Mouse (Mus musculus) intestine, embryonic 14.5 days (tissue): Measurements from ENCODE around the gene Jade1. TPM values are rescaled to one million over a fixed set of nuclear protein-coding genes. Genes with fewer than 3 reads are reported as not detected.

ENCODE experiments used
- ATAC-seq: fragments of 200-750 bp; cut with Nextera tagmentation; replicated peaks from 2 replicates; pipeline ENCODE4 v1.8.0; 2017; ENCODE audit warnings: low read depth, moderate number of reproducible peaks, moderate TSS enrichment, moderate library complexity; ENCODE audit not compliant: low FRiP score, low TSS enrichment
- DNase-seq: peaks from one replicate; pipeline ENCODE4 v3.0.0-alpha.2; 2018; ENCODE audit warnings: low spot score
- H3K27ac ChIP-seq: fragments of 300-500 bp; sonication (generic); 2 replicates; pipeline ENCODE4 v1.5.1; 2014; ENCODE audit warnings: low read depth, mild to moderate bottlenecking, control low read depth
- H3K27me3 ChIP-seq: fragments of 300-500 bp; sonication (generic); replicated peaks from 2 replicates; pipeline ENCODE4 v1.6.1; 2014; ENCODE audit warnings: low read length, control low read depth; ENCODE audit not compliant: control insufficient read depth, insufficient read depth
- H3K36me3 ChIP-seq: fragments of 300-500 bp; sonication (generic); 2 replicates; pipeline ENCODE4 v1.6.1; 2014; ENCODE audit warnings: low read length, control low read depth; ENCODE audit not compliant: control insufficient read depth, insufficient read depth
- H3K4me1 ChIP-seq: fragments of 300-500 bp; sonication (generic); replicated peaks from 2 replicates; pipeline ENCODE4 v1.6.1; 2014; ENCODE audit warnings: low read length, control low read depth, mixed read lengths; ENCODE audit not compliant: control insufficient read depth, insufficient read depth
- H3K4me2 ChIP-seq: fragments of 300-500 bp; sonication (generic); 2 replicates; pipeline ENCODE4 v1.6.1; 2014; ENCODE audit warnings: low read length
- H3K4me3 ChIP-seq: fragments of 300-500 bp; sonication (generic); 2 replicates; pipeline ENCODE4 v1.5.1; 2014; ENCODE audit warnings: low read depth, low read length, control low read depth, mixed read lengths
- H3K9ac ChIP-seq: fragments of 300-500 bp; sonication (generic); 2 replicates; pipeline ENCODE4 v1.6.1; 2014; ENCODE audit warnings: mild to moderate bottlenecking, low read length
- H3K9me3 ChIP-seq: fragments of 300-500 bp; sonication (generic); 2 replicates; pipeline ENCODE4 v1.6.1; 2016; ENCODE audit warnings: low read length, control low read depth; ENCODE audit not compliant: control insufficient read depth
- WGBS: fragments of 180-500 bp; shearing (Covaris S2); extraction: QIAGEN DNeasy Blood & Tissue Kit; methylation state at CpG from one replicate; pipeline ENCODE4 v1.1.7; 2014; 5-methylcytosine and 5-hydroxymethylcytosine counted together
- polyA plus RNA-seq: library from polyadenylated mRNA; unstranded; fragments of >200 nt; fragmentation: Nextera tagmentation; extraction: Ambion mirVana; gene quantifications from 2 replicates; pipeline ENCODE4 v1.2.1, GENCODE M21; 2014

Gene Jade1
- polyA plus RNA-seq, 1 experiment from 2014 or later: 21.0 TPM

DNA sequence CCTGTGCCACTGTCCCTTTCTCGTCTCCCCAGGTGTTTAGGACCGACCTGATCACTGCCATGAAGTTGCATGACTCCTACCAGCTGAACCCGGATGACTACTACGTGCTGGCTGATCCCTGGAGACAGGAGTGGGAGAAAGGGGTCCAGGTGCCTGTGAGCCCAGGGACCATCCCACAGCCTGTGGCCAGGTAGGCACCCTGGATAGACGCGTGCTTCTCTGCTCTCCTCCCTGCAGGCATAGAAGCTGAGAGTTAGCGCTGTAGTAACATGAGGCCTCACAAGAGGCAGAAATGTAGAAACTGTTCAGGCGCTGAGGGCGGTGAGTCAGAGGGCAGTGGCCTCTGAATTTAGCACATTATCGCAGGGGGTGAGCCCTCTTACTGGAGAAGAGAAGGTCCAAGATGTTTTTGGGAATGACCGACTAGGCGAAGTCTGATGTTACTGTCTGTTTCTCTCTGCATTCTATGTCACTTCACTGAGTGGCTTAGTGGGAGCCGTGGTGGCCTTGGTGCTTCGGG is 36.2 kb downstream of the Jade1 start:
- Histone ChIP-seq H3K4me1 (peaks cover 18% of the 10 kb centered on the region; the same call in 1 of the 2 replicates), H3K4me3 (no peak overlapping the region), H3K36me3 (peaks cover 45% of the 10 kb centered on the region), H3K4me2 (no peak overlapping the region), H3K9me3 (no peaks in the 10 kb centered on the region), H3K27ac (no peak overlapping the region), H3K9ac (no peak overlapping the region), H3K27me3 (no peaks in the 10 kb centered on the region)
- 94% methylated on average over 14 of the region's 14 CpGs for WGBS
- ATAC-seq (no peak), DNase-seq (no peak)

GRCm38 (mm10) chr3:41592805-41593204 is 37.3 kb downstream of the Jade1 start:
- Histone ChIP-seq H3K4me3 (no peak overlapping the region), H3K27ac (no peak overlapping the region), H3K4me1 (peaks cover 18% of the 10 kb centered on the region; the same call in 1 of the 2 replicates), H3K27me3 (no peaks in the 10 kb centered on the region), H3K4me2 (no peak overlapping the region), H3K9ac (no peak overlapping the region), H3K9me3 (no peaks in the 10 kb centered on the region), H3K36me3 (peaks cover 56% of the 10 kb centered on the region)
- DNase-seq (no peak), ATAC-seq (no peak)
- 86% methylated on average over 7 of the region's 7 CpGs for WGBS

- Histone ChIP-seq H3K4me1 (peaks cover 9% of the 10 kb centered on the region; the same call in 1 of the 2 replicates), H3K4me3 (no peak overlapping the region), H3K9ac (no peak overlapping the region), H3K9me3 (no peaks in the 10 kb centered on the region), H3K27me3 (no peaks in the 10 kb centered on the region), H3K36me3 (peaks cover 61% of the 10 kb centered on the region), H3K27ac (no peak overlapping the region), H3K4me2 (no peak overlapping the region)
- 76% methylated on average over 9 of the region's 9 CpGs for WGBS
- ATAC-seq: no peak
- no peak for DNase-seq
Measured at GRCm38 (mm10) chr3:41594097-41594879, 38.8 kb downstream of the Jade1 start.

DNA sequence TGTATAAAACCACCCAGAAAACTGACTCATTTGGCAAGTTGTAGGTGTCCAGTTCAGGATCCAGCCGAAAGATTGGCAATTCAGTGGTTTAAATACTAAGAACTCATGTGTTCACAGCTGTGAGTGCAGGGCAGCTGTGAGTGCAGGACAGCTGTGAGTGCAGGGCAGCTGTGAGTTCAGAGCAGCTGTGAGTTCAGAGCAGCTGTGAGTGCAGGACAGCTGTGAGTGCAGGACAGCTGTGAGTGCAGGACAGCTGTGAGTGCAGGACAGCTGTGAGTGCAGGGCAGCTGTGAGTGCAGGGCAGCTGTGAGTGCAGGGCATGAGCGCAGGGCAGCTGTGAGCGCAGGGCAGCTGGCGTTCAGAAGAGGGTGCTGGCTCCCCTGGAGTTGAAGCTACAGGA is 39.5 kb downstream of the Jade1 start:
- Histone ChIP-seq H3K27me3 (no peaks in the 10 kb centered on the region), H3K27ac (no peak overlapping the region), H3K9me3 (no peaks in the 10 kb centered on the region), H3K4me2 (no peak overlapping the region), H3K4me1 (0 out of 2 replicates have a peak, but pooled peaks cover 6% of the 10 kb centered on the region), H3K36me3 (peaks cover 56% of the 10 kb centered on the region), H3K4me3 (no peak overlapping the region), H3K9ac (no peak overlapping the region)
- no peak for DNase-seq
- ATAC-seq: no peak
- 96% methylated on average over 4 of the region's 4 CpGs for WGBS

GRCm38 (mm10) chr3:41597036-41597435 is 41.5 kb downstream of the Jade1 start:
- Histone ChIP-seq H3K4me1 (no peaks in the 10 kb centered on the region), H3K4me2 (no peak overlapping the region), H3K9me3 (no peaks in the 10 kb centered on the region), H3K4me3 (no peak overlapping the region), H3K9ac (no peak overlapping the region), H3K36me3 (peaks cover 53% of the 10 kb centered on the region), H3K27ac (no peak overlapping the region), H3K27me3 (no peaks in the 10 kb centered on the region)
- ATAC-seq (no peak), DNase-seq (no peak)
- 89% methylated on average over 8 of the region's 8 CpGs for WGBS

DNA sequence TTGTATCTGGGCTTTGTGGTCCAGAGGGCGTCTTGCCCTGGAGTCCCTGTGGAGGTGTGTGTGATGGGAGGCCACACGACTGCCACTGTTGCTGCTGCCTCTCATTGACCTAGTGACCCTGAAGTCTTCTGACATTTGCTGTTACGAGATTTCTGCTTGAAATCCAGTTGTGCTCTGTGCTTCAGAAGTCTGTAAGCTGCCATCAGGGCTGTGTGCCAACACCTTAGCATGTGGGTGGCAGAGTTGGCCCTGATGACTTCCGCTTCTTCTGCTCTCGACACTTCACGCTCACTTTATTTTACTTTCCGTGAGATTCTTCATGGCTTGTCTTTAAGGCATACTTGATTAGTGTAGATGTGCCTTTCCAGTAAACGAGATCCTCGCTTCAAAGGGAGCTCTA is 42.9 kb downstream of the Jade1 start:
- Histone ChIP-seq H3K4me1 (no peaks in the 10 kb centered on the region), H3K4me2 (no peak overlapping the region), H3K36me3 (peaks cover 46% of the 10 kb centered on the region), H3K27ac (no peak overlapping the region), H3K27me3 (no peaks in the 10 kb centered on the region), H3K9me3 (no peaks in the 10 kb centered on the region), H3K4me3 (no peak overlapping the region), H3K9ac (no peak overlapping the region)
- DNase-seq: no peak
- WGBS: 86% methylated on average over 9 of the region's 9 CpGs
- no peak for ATAC-seq

GRCm38 (mm10) chr3:41599226-41599625 is 43.7 kb downstream of the Jade1 start:
- Histone ChIP-seq H3K4me1 (no peaks in the 10 kb centered on the region), H3K4me2 (no peak overlapping the region), H3K9ac (no peak overlapping the region), H3K36me3 (peaks cover 39% of the 10 kb centered on the region), H3K9me3 (no peaks in the 10 kb centered on the region), H3K27me3 (no peaks in the 10 kb centered on the region), H3K27ac (no peak overlapping the region), H3K4me3 (no peak overlapping the region)
- DNase-seq (no peak), ATAC-seq (no peak)
- 95% methylated on average over 10 of the region's 10 CpGs for WGBS

DNA sequence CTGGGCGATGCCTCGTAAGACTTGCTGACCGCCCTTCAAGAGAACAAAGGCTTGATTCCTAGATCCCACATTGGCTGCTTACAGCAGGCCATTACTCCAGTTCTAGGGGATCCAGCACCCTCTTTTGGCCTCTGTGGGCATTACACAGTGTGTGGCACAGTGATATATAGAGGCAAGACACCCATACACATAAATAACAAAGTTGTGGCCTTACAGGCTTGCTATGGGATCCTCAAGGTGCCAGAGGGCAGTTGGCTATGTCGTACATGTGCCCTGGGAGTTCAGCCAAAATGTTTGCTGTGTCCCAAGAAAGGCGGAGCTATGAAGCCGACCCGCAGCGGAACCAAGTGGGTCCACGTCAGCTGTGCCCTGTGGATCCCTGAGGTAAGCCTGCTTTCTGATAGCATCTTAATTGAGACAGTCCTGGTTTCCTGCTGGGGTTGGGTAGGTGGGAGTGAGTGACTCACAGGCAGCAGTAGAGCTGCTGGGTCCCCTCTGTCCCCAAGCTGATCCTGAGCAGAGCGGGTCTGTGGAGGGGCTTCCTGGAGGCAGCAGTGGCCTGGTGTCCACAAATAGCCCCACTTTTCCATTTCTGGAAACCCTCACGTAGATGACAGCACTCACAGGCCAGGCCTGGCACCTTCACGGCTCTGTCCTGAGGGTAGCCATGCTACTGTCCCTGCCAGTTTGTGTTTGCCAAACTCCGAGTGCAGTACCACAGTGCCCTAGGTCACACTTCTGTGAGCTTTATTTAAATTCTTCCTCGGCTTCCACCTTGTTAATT is 44.5 kb downstream of the Jade1 start:
- peaks cover 45% of the 10 kb centered on the region for H3K36me3 ChIP-seq
- peak; percentile 52 for DNase-seq
- WGBS: 91% methylated on average over 14 of the region's 14 CpGs

More for the DNA sequence above, 44.5 kb downstream of the Jade1 start:
- Histone ChIP-seq H3K9ac (no peak overlapping the region), H3K27ac (no peak overlapping the region), H3K4me3 (no peak overlapping the region), H3K4me1 (no peaks in the 10 kb centered on the region), H3K27me3 (no peaks in the 10 kb centered on the region), H3K9me3 (no peaks in the 10 kb centered on the region), H3K4me2 (no peak overlapping the region)
- ATAC-seq: no peak; the same call in 1 of the 2 replicates
